Mouse (Mus musculus) heart, postnatal 0 days (tissue): ENCODE measurements at regions not wholly inside any gene's neighbourhood (a gene's known extent, or its start where the extent isn't known, plus 50 kb on each side); places are given as distances from the start of the nearest gene placed in this dataset.

ENCODE experiments used
- CTCF ChIP-seq: IDR thresholded peaks from 2 replicates; pipeline ENCODE4 v1.5.1; 2016; ENCODE audit warnings: antibody characterized with exemption, control low read depth, low read depth
- EP300 ChIP-seq: IDR thresholded peaks from 2 replicates; pipeline ENCODE4 v1.6.1; 2016; ENCODE audit warnings: antibody characterized with exemption, low read depth

GRCm38 (mm10) chr3:40262536-40262935 lies 268.6 kb upstream of the Intu start:
- TF ChIP-seq EP300 (no peak), CTCF (no peak)
